Mouse (Mus musculus): Measurements from ENCODE around the gene Dag1. TPM values are rescaled to one million over a fixed set of nuclear protein-coding genes. Genes with fewer than 3 reads are reported as not detected.

Dag1 gene
- polyA plus RNA-seq, 1 experiment from 2014 or later, result 79.5 TPM

GRCm38 (mm10) chr9:108188511-108188910, 75.2 kb downstream of the Dag1 start:
- H3K9ac ChIP-seq (ENCODE audit: low read depth, low read length), result peak overlapping the region; percentile 87; the same call in 1 of the 2 replicates
- H3K9me3 ChIP-seq (replicated peaks; ENCODE audit: control insufficient read depth, low read length, poor library complexity, severe bottlenecking), result no peaks in the 10 kb centered on the region
- peak overlapping the region; percentile 83; the same call in 1 of the 2 replicates for H3K4me3 ChIP-seq (ENCODE audit: low read depth, low read length)
- no peaks in the 10 kb centered on the region for H3K27me3 ChIP-seq (ENCODE audit: control insufficient read depth, insufficient read depth, low read depth, low read length)
- ATAC-seq, result no peak
- peak overlapping the region; percentile 74 for H3K4me2 ChIP-seq (ENCODE audit: low read length)
- H3K36me3 ChIP-seq (ENCODE audit: control insufficient read depth, insufficient read depth, low read length), result peaks cover 7% of the 10 kb centered on the region
- 78% methylated on average over 8 of the region's 8 CpGs for WGBS
- peaks cover 20% of the 10 kb centered on the region for H3K4me1 ChIP-seq (ENCODE audit: control insufficient read depth, insufficient read depth, low read length)
- H3K27ac ChIP-seq (ENCODE audit: low read length), result no peak overlapping the region

- no peak for ATAC-seq
- Histone ChIP-seq H3K27ac (ENCODE audit: low read length) (no peak overlapping the region), H3K4me1 (ENCODE audit: control insufficient read depth, insufficient read depth, low read length) (peaks cover 20% of the 10 kb centered on the region), H3K9ac (ENCODE audit: low read depth, low read length) (no peak overlapping the region), H3K4me2 (ENCODE audit: low read length) (no peak overlapping the region), H3K36me3 (ENCODE audit: control insufficient read depth, insufficient read depth, low read length) (peaks cover 7% of the 10 kb centered on the region), H3K4me3 (ENCODE audit: low read depth, low read length) (no peak overlapping the region), H3K9me3 (replicated peaks; ENCODE audit: control insufficient read depth, low read length, poor library complexity, severe bottlenecking) (no peaks in the 10 kb centered on the region), H3K27me3 (ENCODE audit: control insufficient read depth, insufficient read depth, low read depth, low read length) (no peaks in the 10 kb centered on the region)
- 40% methylated on average over 6 of the region's 6 CpGs for WGBS
These were observed 76.1 kb downstream of the Dag1 start for GRCm38 (mm10) chr9:108187616-108188015.

- ATAC-seq, result no peak
- Histone ChIP-seq H3K27me3 (ENCODE audit: control insufficient read depth, insufficient read depth, low read depth, low read length) (no peaks in the 10 kb centered on the region), H3K9ac (ENCODE audit: low read depth, low read length) (no peak overlapping the region), H3K4me1 (ENCODE audit: control insufficient read depth, insufficient read depth, low read length) (peaks cover 20% of the 10 kb centered on the region), H3K4me3 (ENCODE audit: low read depth, low read length) (no peak overlapping the region), H3K27ac (ENCODE audit: low read length) (no peak overlapping the region), H3K4me2 (ENCODE audit: low read length) (no peak overlapping the region), H3K9me3 (replicated peaks; ENCODE audit: control insufficient read depth, low read length, poor library complexity, severe bottlenecking) (no peaks in the 10 kb centered on the region), H3K36me3 (ENCODE audit: control insufficient read depth, insufficient read depth, low read length) (peaks cover 7% of the 10 kb centered on the region)
- 84% methylated on average over 8 of the region's 8 CpGs for WGBS
These were observed 78.0 kb downstream of the Dag1 start for GRCm38 (mm10) chr9:108185786-108186185.

- WGBS, result 96% methylated on average over 19 of the region's 19 CpGs
- ATAC-seq, result no peak
- Histone ChIP-seq H3K27me3 (ENCODE audit: control insufficient read depth, insufficient read depth, low read depth, low read length) (no peaks in the 10 kb centered on the region), H3K9me3 (replicated peaks; ENCODE audit: control insufficient read depth, low read length, poor library complexity, severe bottlenecking) (no peaks in the 10 kb centered on the region), H3K4me1 (ENCODE audit: control insufficient read depth, insufficient read depth, low read length) (peaks cover 12% of the 10 kb centered on the region), H3K4me3 (ENCODE audit: low read depth, low read length) (no peak overlapping the region), H3K4me2 (ENCODE audit: low read length) (no peak overlapping the region), H3K9ac (ENCODE audit: low read depth, low read length) (no peak overlapping the region), H3K27ac (ENCODE audit: low read length) (no peak overlapping the region), H3K36me3 (ENCODE audit: control insufficient read depth, insufficient read depth, low read length) (peaks cover 7% of the 10 kb centered on the region)
These were observed 80.2 kb downstream of the Dag1 start for GRCm38 (mm10) chr9:108183531-108183994.

GRCm38 (mm10) chr9:108182806-108183506, 80.8 kb downstream of the Dag1 start:
- H3K9me3 ChIP-seq (replicated peaks; ENCODE audit: control insufficient read depth, low read length, poor library complexity, severe bottlenecking), result no peaks in the 10 kb centered on the region
- ATAC-seq, result no peak
- H3K4me1 ChIP-seq (ENCODE audit: control insufficient read depth, insufficient read depth, low read length), result peaks cover 6% of the 10 kb centered on the region
- no peak overlapping the region for H3K27ac ChIP-seq (ENCODE audit: low read length)
- no peaks in the 10 kb centered on the region for H3K27me3 ChIP-seq (ENCODE audit: control insufficient read depth, insufficient read depth, low read depth, low read length)
- H3K4me3 ChIP-seq (ENCODE audit: low read depth, low read length), result no peak overlapping the region
- H3K4me2 ChIP-seq (ENCODE audit: low read length), result no peak overlapping the region
- H3K36me3 ChIP-seq (ENCODE audit: control insufficient read depth, insufficient read depth, low read length), result peaks cover 7% of the 10 kb centered on the region
- WGBS, result 62% methylated on average over 11 of the region's 11 CpGs
- H3K9ac ChIP-seq (ENCODE audit: low read depth, low read length), result no peak overlapping the region

GRCm38 (mm10) chr9:108178391-108178790, 85.4 kb downstream of the Dag1 start:
- no peak overlapping the region for H3K9ac ChIP-seq (ENCODE audit: low read depth, low read length)
- H3K27ac ChIP-seq (ENCODE audit: low read length), result no peak overlapping the region
- H3K4me2 ChIP-seq (ENCODE audit: low read length), result no peak overlapping the region
- no peaks in the 10 kb centered on the region for H3K9me3 ChIP-seq (replicated peaks; ENCODE audit: control insufficient read depth, low read length, poor library complexity, severe bottlenecking)
- ATAC-seq, result no peak
- H3K27me3 ChIP-seq (ENCODE audit: control insufficient read depth, insufficient read depth, low read depth, low read length), result no peaks in the 10 kb centered on the region
- H3K4me1 ChIP-seq (ENCODE audit: control insufficient read depth, insufficient read depth, low read length), result peaks cover 2% of the 10 kb centered on the region; the same call in 1 of the 2 replicates
- no peaks in the 10 kb centered on the region for H3K36me3 ChIP-seq (ENCODE audit: control insufficient read depth, insufficient read depth, low read length)
- H3K4me3 ChIP-seq (ENCODE audit: low read depth, low read length), result no peak overlapping the region
- 77% methylated on average over 5 of the region's 5 CpGs for WGBS

- H3K4me2 ChIP-seq (ENCODE audit: low read length), result no peak overlapping the region
- ATAC-seq, result no peak
- H3K9ac ChIP-seq (ENCODE audit: low read depth, low read length), result no peak overlapping the region
- peaks cover 2% of the 10 kb centered on the region; the same call in 1 of the 2 replicates for H3K4me1 ChIP-seq (ENCODE audit: control insufficient read depth, insufficient read depth, low read length)
- H3K27ac ChIP-seq (ENCODE audit: low read length), result no peak overlapping the region
- WGBS, result 75% methylated on average over 19 of the region's 19 CpGs
- H3K36me3 ChIP-seq (ENCODE audit: control insufficient read depth, insufficient read depth, low read length), result no peaks in the 10 kb centered on the region
- no peak overlapping the region for H3K4me3 ChIP-seq (ENCODE audit: low read depth, low read length)
- H3K27me3 ChIP-seq (ENCODE audit: control insufficient read depth, insufficient read depth, low read depth, low read length), result no peaks in the 10 kb centered on the region
- H3K9me3 ChIP-seq (replicated peaks; ENCODE audit: control insufficient read depth, low read length, poor library complexity, severe bottlenecking), result no peaks in the 10 kb centered on the region
These were observed 88.5 kb downstream of the Dag1 start for GRCm38 (mm10) chr9:108175116-108175838.

GRCm38 (mm10) chr9:108172777-108173350, 90.9 kb downstream of the Dag1 start:
- Histone ChIP-seq H3K4me1 (ENCODE audit: control insufficient read depth, insufficient read depth, low read length) (peaks cover 2% of the 10 kb centered on the region; the same call in 1 of the 2 replicates), H3K36me3 (ENCODE audit: control insufficient read depth, insufficient read depth, low read length) (no peaks in the 10 kb centered on the region), H3K9me3 (replicated peaks; ENCODE audit: control insufficient read depth, low read length, poor library complexity, severe bottlenecking) (no peaks in the 10 kb centered on the region), H3K9ac (ENCODE audit: low read depth, low read length) (no peak overlapping the region), H3K4me2 (ENCODE audit: low read length) (no peak overlapping the region), H3K27ac (ENCODE audit: low read length) (no peak overlapping the region), H3K4me3 (ENCODE audit: low read depth, low read length) (no peak overlapping the region), H3K27me3 (ENCODE audit: control insufficient read depth, insufficient read depth, low read depth, low read length) (no peaks in the 10 kb centered on the region)
- WGBS, result 75% methylated on average over 5 of the region's 5 CpGs
- ATAC-seq, result no peak

- no peak for ATAC-seq
- no peaks in the 10 kb centered on the region for H3K36me3 ChIP-seq (ENCODE audit: control insufficient read depth, insufficient read depth, low read length)
- no peaks in the 10 kb centered on the region for H3K4me1 ChIP-seq (ENCODE audit: control insufficient read depth, insufficient read depth, low read length)
- WGBS, result 81% methylated on average over 10 of the region's 10 CpGs
- H3K4me3 ChIP-seq (ENCODE audit: low read depth, low read length), result no peak overlapping the region
- H3K9ac ChIP-seq (ENCODE audit: low read depth, low read length), result no peak overlapping the region
- no peak overlapping the region for H3K4me2 ChIP-seq (ENCODE audit: low read length)
- no peak overlapping the region for H3K27ac ChIP-seq (ENCODE audit: low read length)
- H3K9me3 ChIP-seq (replicated peaks; ENCODE audit: control insufficient read depth, low read length, poor library complexity, severe bottlenecking), result no peaks in the 10 kb centered on the region
- no peaks in the 10 kb centered on the region for H3K27me3 ChIP-seq (ENCODE audit: control insufficient read depth, insufficient read depth, low read depth, low read length)
These were observed 94.0 kb downstream of the Dag1 start for GRCm38 (mm10) chr9:108169751-108170150.
